Mouse (Mus musculus) B cell, adult 62 days (primary cell): ENCODE measurements around the gene Clcn3. TPM values are rescaled to one million over a fixed set of nuclear protein-coding genes. Genes with fewer than 3 reads are reported as not detected.

Experiments
- total RNA-seq: library from RNA; stranded (reverse); gene quantifications from 4 replicates; pipeline ENCODE4 v1.2.4, GENCODE M21; 2023

The Clcn3 gene
- 56.5 to 61.2 TPM (median 57.1 TPM) in 4 replicates for total RNA-seq

DNA sequence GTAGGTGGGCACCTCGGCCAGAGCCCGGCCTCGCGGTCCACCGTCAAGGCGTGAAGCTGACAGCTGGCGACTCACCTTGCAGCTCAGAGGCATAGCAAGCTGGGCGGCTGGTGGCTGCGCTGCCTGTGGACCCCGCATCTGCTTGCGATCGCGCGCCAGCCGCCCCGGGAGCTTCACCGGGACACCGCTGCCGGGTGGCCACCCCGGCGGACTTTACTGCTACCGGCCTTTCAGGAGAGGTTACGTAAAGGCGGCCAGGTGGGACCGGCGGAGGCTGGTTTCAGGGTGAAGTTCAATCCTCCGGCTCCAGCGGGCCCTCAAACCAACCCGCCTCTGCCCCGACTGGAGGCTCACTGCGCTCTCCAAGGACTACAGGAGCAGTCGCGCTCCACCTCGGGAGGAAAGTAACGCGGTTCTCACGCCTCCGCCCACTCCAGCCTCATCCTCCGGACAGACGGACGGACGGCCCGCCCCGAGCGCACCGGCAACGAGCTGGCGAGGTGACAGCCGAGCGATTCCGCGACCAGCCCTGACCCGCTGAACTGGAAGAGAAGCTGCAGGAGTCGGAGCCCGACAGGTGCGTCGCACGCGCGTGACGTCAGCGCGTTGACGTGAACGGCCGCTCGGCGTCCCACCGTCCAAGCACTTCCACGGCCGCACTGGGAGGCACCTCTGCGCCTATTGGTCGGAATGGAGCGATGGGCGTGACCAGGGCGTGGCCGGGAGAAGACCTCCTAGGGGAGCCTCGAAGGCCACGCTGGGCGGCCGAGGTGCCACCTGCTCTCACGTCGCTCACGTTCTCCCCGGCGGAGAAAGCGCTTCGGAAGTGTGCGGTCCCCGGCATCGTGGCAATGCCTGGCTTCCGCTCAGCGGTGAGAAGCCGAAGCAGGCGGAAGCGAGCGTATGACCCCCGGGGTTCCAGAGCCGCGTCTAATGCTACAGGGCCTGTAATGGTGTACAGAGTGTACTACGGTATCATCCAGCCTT lies at the start of gene Clcn3:
Gene Clcn3, minus strand, starts transcription at position 600 of the 987 bp plus-strand sequence.

DNA sequence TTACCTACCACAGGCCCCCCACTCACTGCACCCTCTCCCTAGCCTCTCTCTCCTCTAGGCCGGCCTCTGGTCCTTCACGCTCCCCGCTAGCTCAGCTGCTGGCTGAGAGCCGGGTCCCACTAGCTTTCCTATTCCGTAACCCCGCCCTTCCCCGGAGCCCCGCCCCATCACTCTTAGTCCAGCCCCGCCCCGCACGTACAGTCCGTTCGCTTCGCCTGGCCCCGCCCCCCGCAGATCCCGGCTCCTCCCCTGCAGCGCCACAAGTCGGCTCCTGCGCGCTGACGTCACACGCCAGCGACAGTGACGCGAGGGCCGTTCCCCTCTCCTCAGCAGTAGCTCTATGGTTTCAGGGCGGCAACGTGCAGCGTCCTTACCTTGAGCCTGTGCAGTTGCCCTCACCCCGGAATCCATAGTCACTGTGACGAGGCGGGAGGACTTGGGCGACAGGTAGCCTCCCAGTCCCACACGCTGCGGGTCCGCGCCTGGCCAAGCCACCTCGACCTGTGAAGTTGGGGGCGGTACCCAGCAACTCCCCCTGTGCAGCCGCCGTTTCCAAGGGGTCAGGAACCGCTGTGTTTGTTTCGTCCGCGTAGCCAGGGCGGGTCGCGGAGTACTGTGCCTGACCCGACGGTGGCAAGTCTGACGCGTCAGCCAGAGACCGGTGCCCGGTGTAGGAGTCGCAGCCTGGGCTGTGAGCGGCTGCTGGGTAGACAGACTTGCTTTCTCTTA lies 10.0 kb upstream of the Clcn3 start, which contains the start of gene Nek1:
Gene Nek1, plus strand, starts transcription at position 286 of the 729 bp plus-strand sequence.

DNA sequence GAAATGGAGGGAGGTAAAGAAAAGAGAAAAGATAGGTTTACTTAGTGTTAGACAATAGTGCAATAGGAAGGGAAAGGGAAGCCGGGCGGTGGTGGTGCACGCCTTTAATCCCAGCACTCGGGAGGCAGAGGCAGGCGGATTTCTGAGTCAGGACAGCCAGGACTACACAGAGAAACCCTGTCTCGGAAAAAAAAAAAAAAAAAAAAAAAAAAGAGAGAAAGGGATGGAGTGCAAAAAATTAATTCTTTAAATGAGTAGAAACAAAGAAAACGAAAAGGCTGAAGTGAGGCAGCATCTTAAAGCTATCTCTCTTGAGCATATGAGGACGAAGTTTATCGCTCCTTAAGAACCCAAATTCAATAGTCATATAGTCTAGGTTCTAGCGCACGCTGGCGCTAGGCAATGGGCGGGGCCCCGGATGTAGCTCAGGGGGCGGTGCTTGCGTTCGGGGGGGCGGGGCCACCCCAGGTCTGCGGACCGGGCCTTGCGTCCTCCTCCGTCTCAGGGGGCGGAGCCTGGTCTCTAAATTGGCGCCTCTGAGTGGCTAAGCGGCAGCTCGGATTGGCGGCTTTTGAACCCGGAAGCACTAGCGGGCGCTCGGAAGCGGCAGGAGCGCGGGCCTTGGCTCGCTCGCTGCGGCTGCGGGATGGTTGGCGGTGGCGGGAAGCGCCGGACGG lies 93.1 kb downstream of the Clcn3 start, which contains the start of gene Hpf1:
Gene Hpf1, plus strand, starts transcription at position 576 of the 677 bp plus-strand sequence.

Other genes starting within 250 kb of the Clcn3 start
- gene Hpf1, start 92.9 kb downstream of the Clcn3 start, total RNA-seq = 28.1 to 34.5 TPM (median 29.4 TPM) in 4 replicates
- 5.7 to 8.4 TPM (median 7.0 TPM) in 4 replicates for gene Nek1, start 9.9 kb upstream of the Clcn3 start, total RNA-seq
- 3.5 to 5.6 TPM (median 4.1 TPM) in 4 replicates for gene Sh3rf1, start 240.6 kb upstream of the Clcn3 start, total RNA-seq